Mouse (Mus musculus) layer of hippocampus, adult 2 months (tissue): Measurements from ENCODE around the gene Gramd4. TPM values are rescaled to one million over a fixed set of nuclear protein-coding genes. Genes with fewer than 3 reads are reported as not detected.
"Not testable (repeated sequence)": the region's sequence is repeated elsewhere in the genome, so short reads cannot be mapped to it uniquely, and the experiment has no call there.

ENCODE experiments used
- DNase-seq, 2 experiments: peaks; one replicate each; pipeline ENCODE4 v3.0.0; 2022; ENCODE audit warnings: low spot score in 2 of 2
- H3K27ac ChIP-seq: fragments of 200-600 bp; 2 replicates; pipeline ENCODE4 v1.8.1; 2022
- H3K4me3 ChIP-seq: fragments of 200-600 bp; 2 replicates; pipeline ENCODE4 v1.8.1; 2022; ENCODE audit warnings: mild to moderate bottlenecking
- CTCF ChIP-seq: fragments of 200-600 bp; conservative IDR thresholded peaks from 2 replicates; pipeline ENCODE4 v1.8.1; 2022; ENCODE audit warnings: antibody characterized with exemption, mild to moderate bottlenecking, moderate library complexity
- total RNA-seq, 2 experiments: library from RNA; stranded (reverse); gene quantifications; 2 replicates each; pipeline ENCODE4 v1.2.3; 2021

The Gramd4 gene
- total RNA-seq, 2 experiments from 2014 or later, result 24.8 to 28.7 TPM

- Histone ChIP-seq H3K27ac (peak overlapping the region; percentile 62; the same call in 1 of the 2 replicates), H3K4me3 (no peak overlapping the region)
- DNase-seq, result no peak
- TF ChIP-seq CTCF, result no peak
Measured at GRCm38 (mm10) chr15:86091201-86091997, 33.9 kb downstream of the Gramd4 start.

GRCm38 (mm10) chr15:86091998-86092670 lies 34.6 kb downstream of the Gramd4 start:
- Histone ChIP-seq H3K4me3 (no peak overlapping the region), H3K27ac (no peak overlapping the region)
- DNase-seq, result no peak
- no peak for TF ChIP-seq CTCF

- H3K27ac ChIP-seq, result no peak overlapping the region
- H3K4me3 ChIP-seq, result no peak overlapping the region
- TF ChIP-seq CTCF, result no peak
- no peak for DNase-seq
Measured at GRCm38 (mm10) chr15:86093236-86093635, 35.7 kb downstream of the Gramd4 start.

GRCm38 (mm10) chr15:86094324-86095121 lies 37.0 kb downstream of the Gramd4 start:
- no peak for DNase-seq
- Histone ChIP-seq H3K27ac (no peak overlapping the region), H3K4me3 (no peak overlapping the region)
- no peak for TF ChIP-seq CTCF

- no peak for DNase-seq
- no peak overlapping the region for H3K4me3 ChIP-seq
- TF ChIP-seq CTCF, result no peak
- H3K27ac ChIP-seq, result no peak overlapping the region
Measured at GRCm38 (mm10) chr15:86095722-86096603, 38.5 kb downstream of the Gramd4 start.

GRCm38 (mm10) chr15:86096604-86097020 lies 39.1 kb downstream of the Gramd4 start:
- not testable (repeated sequence) for H3K27ac ChIP-seq, H3K4me3 ChIP-seq, DNase-seq

GRCm38 (mm10) chr15:86097871-86098270 lies 40.4 kb downstream of the Gramd4 start:
- no peak for TF ChIP-seq CTCF
- DNase-seq, result no peak
- no peak overlapping the region for H3K4me3 ChIP-seq
- H3K27ac ChIP-seq, result no peak overlapping the region

- no peak for TF ChIP-seq CTCF
- DNase-seq, result no peak
- H3K27ac ChIP-seq, result no peak overlapping the region
- no peak overlapping the region for H3K4me3 ChIP-seq
Measured at GRCm38 (mm10) chr15:86101585-86101984, 44.1 kb downstream of the Gramd4 start.

- peak; percentile 50 to 65 for DNase-seq
- Histone ChIP-seq H3K4me3 (no peak overlapping the region), H3K27ac (no peak overlapping the region)
- TF ChIP-seq CTCF, result no peak
Measured at GRCm38 (mm10) chr15:86102308-86102707, 44.8 kb downstream of the Gramd4 start.

- no peak overlapping the region for H3K27ac ChIP-seq
- DNase-seq, result no peak
- no peak for TF ChIP-seq CTCF
- no peak overlapping the region for H3K4me3 ChIP-seq
Measured at GRCm38 (mm10) chr15:86104401-86105344, 47.2 kb downstream of the Gramd4 start.

- no peak for TF ChIP-seq CTCF
- no peak overlapping the region for H3K27ac ChIP-seq
- DNase-seq, result no peak
- no peak overlapping the region for H3K4me3 ChIP-seq
Measured at GRCm38 (mm10) chr15:86105345-86105697, 47.8 kb downstream of the Gramd4 start.

GRCm38 (mm10) chr15:86105751-86106150 lies 48.3 kb downstream of the Gramd4 start:
- DNase-seq, result no peak

More at GRCm38 (mm10) chr15:86105751-86106150, 48.3 kb downstream of the Gramd4 start:
- Histone ChIP-seq H3K4me3 (no peak overlapping the region), H3K27ac (no peak overlapping the region)
- no peak for TF ChIP-seq CTCF
